Mouse (Mus musculus): Measurements from ENCODE around the gene D930007J09Rik.

D930007J09Rik gene

DNA sequence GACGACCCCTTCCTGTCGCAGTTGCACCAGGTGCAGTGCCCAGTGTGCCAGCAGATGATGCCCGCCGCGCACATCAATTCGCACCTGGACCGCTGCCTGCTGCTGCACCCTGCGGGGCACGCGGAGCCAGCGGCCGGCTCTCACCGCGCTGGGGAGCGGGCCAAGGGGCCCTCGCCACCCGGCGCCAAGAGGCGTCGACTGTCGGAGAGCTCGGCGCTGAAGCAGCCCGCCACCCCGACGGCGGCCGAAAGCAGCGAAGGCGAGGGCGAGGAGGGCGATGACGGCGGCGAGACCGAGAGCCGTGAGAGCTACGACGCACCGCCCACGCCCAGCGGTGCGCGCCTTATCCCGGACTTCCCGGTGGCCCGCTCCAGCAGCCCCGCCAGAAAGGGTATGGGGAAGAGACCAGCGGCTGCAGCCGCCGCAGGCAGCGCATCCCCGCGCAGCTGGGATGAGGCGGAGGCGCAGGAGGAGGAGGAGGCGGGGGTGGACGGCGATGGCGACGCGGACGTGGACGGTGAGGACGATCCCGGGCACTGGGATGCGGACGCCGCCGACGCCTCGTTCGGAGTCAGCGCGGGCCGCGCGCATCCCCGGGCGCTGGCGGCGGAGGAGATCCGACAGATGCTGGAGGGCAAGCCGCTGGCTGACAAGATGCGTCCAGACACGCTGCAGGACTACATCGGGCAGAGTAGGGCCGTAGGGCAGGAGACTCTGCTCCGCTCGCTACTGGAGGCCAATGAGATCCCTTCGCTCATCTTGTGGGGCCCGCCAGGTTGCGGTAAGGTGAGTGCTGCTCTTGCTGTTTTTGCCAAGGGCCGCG is at the start of gene D930007J09Rik:
Gene D930007J09Rik, minus strand, starts transcription at position 591 of the 823 bp plus-strand sequence.
- DNase-seq (ENCODE audit: low spot score): peak; percentile 35

DNA sequence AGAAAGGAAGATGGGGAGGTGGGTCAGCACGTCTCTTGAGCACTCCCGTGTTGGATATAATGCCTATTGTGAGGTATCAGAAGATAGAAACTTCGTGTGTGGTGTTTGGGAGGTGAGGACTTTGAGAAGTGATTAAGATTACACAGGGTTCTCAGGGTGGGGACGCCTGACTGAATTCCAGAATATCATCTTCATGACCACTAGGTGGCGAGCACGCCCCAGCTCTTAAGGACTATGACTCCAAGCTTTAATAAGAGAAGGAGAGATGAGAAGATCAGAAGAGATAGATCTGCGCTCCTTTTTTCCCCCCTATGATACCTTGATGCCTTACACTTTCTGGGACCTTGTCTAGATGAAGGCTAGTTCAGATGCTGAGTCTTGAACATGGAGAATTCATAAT is 49.3 kb upstream of the D930007J09Rik start:
- peak; percentile 44 for DNase-seq (ENCODE audit: low spot score)

DNA sequence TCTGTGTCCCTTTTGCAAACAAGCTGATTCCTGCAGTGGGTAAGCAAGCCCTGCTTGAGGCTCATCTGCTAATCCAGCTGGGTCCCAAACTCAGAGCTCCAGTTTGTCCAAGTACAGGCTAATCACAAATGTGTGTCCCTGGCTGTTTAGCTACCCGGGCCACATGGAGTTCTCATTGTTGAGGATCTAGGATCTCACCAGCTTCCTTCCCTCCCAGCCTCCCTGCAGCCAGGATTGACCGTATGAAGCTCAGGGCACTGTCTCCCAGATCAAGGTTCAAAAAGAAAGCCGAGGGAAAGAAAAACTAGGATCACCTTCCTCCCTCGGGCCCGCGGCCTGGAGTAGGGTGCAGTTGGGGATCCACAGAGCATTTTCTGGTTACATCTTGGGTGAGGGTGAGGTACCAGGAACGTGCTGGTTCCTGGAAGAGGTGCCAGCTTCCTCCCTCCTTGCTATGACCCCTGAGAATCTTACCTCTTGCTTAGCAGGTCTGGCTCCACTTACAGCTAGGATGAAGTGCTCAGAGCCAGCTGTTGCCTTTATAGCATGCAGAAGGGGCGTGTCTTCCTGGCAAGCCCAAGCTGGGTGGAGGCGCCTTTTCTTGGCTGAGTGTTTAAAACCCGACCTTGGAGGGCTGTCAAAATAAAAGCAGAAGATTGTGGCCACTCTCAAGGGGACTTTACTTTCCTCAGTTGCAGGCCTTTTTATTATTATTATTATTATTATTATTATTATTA is 48.2 kb upstream of the D930007J09Rik start, which contains the start of gene Serpinb1a:
Gene Serpinb1a, minus strand, starts transcription at position 518 of the 737 bp plus-strand sequence.
- DNase-seq (ENCODE audit: low spot score): no peak

DNA sequence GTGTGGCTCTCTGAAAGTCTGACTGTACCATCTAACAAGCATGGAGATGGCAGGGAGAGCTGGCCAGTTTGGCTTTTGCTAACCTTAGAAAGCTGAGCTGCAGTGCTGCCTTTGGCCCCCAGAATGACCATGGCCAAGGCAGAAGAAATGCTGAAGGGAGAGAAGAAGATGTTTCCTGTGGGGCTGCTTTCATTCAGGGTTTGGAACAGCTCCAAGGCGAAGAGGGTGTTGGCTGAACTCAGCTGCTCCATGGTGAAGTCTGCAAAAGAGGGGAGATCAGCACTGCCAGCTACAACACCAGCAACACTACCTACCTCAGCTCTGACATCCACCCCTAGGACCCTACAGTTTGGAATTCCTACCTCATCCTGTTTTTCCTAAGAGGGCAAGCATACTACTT is 47.5 kb upstream of the D930007J09Rik start:
- DNase-seq (ENCODE audit: low spot score): no peak

DNA sequence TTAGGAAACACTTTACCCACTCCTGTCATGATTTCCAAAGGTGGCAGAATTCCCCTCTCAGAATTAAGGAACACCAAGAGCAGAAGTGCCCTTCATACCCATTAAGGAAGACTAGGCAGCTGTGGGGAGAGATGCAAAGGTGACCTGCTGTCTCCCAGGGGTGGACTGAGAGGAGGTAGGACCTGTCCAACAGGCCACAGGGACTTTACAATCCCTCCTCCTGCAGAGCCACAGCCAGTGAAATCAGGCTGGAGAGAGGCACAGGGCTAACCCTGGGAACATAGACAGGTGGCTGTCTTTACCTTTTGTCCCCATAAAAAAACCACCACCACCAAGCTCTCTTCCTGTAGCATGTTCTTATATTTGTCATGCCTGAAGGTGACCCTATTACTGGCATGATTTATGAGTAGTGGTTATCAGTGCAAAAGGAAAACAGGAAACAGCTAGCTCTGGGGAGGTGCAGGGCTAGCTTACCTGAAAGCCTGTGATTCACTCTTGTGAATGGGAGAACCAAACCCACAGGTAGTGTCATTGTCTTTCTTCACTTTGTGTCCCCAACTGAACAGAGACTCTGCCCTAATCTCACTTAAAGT is 47.0 kb upstream of the D930007J09Rik start:
- DNase-seq (ENCODE audit: low spot score): no peak

DNA sequence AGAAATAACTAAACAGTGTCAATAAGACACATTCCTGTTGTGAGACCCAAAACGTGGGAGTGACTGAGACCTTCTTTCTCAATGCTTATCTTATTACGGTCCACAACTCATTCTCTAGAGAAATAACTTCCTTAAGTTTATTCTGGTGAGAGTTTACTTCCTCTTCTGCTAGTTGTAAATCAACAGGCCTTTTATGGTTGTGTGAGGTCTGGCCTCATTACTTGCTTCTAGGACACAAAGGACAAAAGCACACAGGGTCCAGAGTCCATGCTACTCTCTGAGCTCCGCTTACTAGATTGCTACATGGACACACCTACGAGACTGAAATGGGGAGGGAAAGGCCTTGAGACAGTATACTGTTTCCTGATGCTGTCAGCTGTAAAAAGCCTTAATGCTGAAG is 46.4 kb upstream of the D930007J09Rik start:
- no peak for DNase-seq (ENCODE audit: low spot score)

DNA sequence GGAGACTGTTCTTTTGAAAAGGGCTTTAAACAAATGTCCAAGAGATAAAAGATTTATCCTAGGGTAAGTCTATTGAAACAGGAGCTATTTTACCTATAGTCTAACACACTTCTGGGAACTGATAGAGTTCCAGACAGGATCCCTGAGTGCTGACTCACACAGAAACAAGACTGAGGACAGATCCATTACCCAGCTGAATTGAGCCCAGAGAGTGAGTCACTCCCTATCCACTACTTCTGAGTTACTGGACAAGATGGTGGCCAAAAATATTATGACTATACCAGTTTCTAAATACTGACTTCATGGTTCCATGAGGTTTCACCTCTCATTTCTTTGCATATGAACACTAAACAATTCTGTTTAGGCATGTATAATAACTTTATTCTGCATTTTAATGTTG is 43.6 kb upstream of the D930007J09Rik start:
- no peak for DNase-seq (ENCODE audit: low spot score)

DNA sequence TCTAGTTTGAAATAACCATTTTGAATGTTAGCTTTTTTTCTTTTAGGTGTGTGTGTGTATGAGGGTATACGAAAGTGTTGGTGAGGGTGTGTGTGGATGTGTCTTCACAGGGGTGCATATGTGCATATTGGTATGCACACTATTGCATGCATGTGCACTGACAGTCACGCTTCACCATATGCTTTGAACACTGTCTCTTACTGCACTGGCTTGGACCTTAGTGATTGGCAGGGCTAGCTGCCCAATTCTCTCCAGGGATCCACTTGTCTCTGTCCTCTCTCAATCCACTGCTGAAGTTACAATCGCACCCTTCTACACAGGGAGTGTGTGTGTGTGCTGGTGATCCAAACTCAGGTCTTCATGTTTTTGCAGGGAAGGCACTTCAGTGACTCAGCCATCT is 38.7 kb upstream of the D930007J09Rik start:
- DNase-seq (ENCODE audit: low spot score): no peak

DNA sequence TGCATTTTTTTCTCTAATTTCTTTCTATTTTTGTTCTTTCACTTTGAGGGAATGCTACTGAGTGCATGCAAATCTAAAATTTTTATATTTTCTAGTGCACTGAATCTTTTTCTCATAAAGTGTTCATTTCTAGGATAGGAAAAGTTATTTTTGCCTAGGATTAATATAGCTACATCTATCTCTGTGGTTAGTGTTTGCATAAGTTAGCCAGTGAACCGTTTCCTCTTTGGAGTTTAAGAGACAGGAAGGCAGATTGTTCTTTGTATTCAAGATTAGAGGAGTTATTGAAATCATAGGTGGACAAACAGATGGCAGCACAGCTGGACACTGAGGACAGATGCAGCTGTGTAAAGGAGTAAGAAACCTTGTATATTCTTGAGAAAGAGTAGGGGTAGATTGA is 36.7 kb upstream of the D930007J09Rik start:
- no peak for DNase-seq (ENCODE audit: low spot score)

DNA sequence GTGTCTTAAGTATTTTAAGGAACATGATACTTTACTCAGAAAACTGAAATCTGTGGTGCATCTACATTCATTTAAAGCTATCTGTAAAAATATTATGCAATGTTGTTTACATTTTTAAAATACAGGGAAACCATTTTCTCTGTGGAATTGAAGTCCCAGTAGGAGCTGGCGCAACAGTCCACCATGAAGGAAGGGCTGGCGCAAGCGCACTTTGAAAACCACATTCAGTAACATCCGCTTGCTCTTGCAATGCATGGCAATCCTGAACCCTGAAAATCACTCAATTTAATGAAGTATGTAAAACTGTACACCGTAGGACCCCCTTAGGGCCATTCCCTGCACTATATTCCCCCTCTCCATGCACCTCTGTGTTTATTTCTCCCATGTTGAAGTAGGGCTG is 31.9 kb upstream of the D930007J09Rik start:
- no peak for DNase-seq (ENCODE audit: low spot score)

DNA sequence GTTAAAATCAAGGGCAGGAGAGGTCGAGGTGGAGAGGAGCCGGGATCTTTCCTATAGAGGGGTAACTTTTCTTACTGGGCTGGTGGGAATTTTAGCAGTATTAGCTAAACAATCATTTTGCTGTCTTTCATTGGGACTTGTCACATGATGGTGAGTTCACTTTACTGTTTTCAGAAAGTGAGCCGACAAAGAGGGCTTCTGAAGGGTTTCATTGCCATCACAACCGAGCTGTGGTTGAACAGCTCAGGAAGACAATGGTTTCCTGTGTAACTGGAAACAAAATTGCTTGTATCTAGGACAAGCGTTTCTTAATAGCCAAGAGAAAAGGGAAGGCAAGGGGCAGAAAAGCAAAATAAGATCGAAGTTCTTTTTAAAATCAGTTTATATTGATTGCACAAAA is 30.6 kb upstream of the D930007J09Rik start:
- no peak for DNase-seq (ENCODE audit: low spot score)

DNA sequence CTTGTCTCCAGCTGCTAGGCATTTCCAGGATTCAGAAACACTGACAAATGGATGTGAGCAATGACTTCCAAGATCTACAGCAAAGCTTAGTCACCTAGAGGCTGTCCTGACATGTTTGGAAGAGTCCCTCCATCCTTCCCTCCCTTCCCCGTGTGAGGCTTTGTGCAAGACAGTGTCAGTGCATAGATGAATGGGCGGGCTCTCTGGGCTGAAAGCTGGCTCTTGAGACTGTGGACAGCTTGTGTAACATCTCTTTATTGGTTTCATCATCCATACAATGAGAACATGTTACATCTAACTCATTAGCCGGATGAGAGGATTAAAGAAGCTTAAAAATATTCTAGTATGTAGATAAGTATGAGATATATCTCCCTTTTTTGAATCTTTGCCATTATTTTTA is 30.1 kb upstream of the D930007J09Rik start:
- DNase-seq (ENCODE audit: low spot score): no peak

DNA sequence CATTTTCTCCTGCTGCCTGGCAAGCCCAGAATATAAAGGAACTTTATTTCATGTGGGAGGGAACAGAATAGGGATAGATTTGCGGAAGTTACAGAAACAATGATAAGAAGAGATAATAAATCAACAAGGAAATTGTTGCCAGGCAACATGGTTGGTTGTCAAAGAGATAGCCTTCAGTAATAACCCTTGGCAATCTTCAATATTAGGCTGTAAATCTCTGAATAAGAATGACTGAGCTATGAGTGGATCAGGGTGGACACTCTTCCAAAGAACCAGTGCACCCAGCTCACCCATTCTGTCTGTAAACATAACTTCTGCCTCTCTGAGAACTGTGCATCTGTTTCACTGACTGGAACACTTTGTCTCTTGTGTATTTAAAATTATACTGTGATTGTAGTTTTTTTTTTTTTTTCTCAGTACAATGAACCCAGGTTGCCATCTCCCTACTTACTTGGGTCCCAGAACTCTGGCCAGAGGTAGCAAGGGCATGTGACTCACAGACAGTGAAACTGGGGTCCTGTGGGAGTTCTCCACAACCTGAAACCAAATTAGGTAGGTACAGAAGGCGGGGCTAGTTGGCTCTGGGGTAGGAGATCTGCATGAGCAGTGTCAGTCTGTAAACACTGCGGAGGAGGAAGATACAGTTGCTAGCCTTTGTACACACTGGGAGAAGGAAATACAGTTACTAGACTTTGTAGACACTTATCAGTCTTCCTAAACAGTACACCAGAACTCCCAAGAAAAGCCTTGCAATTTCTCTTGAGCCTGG is 29.0 kb upstream of the D930007J09Rik start:
- DNase-seq (ENCODE audit: low spot score): no peak

DNA sequence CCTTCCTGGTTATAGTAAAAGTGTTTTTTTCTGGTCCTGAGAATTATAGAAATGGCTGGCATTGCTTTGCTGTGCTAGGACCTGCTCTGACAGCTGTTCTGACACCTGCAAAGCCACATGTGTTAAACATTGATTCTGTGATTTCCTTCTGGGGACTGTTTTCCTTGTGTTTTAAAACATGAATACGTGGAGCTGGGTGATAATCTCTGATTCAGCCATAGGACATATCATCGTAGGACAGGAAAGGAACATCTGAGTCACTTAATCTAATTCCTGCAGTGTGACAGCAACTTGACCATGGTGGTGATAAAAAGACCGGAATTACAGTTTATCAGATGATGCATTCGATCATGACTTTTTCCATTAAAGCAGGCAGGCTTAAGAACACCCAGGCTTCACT is 26.2 kb upstream of the D930007J09Rik start:
- peak; percentile 13 for DNase-seq (ENCODE audit: low spot score)

DNA sequence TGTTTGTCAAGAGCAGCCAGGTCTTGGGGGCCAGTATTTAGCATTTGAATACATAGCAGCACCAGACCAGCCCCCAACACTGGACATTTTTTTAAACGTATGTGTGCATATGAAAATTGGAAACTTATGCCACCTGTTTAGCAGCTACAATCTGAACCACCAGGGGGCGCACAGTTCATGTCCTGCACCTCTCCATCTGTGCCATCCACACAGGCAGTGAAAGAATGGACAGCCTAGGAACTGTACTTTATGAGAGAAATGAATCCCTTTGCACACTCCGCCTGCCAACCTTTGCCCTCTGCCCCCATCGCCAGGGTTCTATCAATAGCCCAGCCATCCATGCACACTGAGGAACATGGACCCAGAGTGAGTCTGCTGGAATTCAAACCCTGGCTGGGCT is 25.3 kb upstream of the D930007J09Rik start:
- peak; percentile 48 for DNase-seq (ENCODE audit: low spot score)

DNA sequence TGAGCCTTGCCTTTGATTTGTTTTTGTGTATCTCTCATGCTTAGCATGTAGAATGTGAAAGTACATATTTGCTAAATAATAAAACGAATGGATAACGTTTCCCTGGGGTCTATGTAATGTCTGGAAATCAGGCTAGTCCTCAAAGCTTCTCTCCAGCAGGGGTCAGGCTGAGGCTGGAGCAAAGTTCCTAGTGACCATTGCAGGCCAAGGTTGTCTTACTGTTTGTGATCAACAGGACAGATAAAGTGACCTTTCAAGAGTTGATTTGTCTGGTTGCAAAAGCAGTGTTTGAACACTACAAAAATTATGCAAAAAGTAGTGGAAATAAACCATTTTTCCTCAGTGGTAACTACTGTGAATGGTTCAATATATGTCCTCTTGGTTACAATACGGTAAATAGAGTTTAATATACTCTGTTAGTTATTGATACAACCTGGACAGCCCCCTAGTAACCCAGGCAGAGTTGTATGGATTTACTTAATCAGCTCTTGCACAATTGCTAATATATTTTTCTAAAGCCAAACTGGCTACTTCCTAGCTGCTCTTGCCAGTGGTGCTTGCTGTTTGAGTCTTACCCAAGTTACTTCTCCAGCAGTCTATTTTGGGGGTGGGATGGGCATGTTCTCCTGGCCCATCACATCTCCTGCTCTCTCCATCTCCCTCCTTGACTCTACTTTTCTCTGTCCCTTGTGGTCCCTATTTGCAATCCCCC is 24.6 kb upstream of the D930007J09Rik start:
- no peak for DNase-seq (ENCODE audit: low spot score)

DNA sequence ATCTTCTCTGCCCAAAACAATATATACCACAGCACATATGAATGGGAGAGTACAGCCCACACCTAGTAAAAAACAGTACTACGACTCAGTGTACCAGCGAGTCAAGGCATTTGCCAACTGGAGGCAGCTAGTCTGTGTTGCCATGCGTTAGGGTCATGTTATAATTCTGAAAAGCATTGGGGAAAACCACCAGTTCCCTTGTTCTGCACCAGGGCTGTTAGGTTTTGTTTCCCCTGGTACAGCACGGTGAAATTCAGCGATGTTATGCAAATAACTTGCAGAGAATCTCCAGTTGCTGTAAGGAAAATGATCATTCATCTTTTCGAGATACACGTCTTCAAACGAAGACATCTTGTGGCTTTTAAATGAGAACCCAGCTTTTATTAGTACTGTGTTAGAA is 22.9 kb upstream of the D930007J09Rik start:
- DNase-seq (ENCODE audit: low spot score): no peak

DNA sequence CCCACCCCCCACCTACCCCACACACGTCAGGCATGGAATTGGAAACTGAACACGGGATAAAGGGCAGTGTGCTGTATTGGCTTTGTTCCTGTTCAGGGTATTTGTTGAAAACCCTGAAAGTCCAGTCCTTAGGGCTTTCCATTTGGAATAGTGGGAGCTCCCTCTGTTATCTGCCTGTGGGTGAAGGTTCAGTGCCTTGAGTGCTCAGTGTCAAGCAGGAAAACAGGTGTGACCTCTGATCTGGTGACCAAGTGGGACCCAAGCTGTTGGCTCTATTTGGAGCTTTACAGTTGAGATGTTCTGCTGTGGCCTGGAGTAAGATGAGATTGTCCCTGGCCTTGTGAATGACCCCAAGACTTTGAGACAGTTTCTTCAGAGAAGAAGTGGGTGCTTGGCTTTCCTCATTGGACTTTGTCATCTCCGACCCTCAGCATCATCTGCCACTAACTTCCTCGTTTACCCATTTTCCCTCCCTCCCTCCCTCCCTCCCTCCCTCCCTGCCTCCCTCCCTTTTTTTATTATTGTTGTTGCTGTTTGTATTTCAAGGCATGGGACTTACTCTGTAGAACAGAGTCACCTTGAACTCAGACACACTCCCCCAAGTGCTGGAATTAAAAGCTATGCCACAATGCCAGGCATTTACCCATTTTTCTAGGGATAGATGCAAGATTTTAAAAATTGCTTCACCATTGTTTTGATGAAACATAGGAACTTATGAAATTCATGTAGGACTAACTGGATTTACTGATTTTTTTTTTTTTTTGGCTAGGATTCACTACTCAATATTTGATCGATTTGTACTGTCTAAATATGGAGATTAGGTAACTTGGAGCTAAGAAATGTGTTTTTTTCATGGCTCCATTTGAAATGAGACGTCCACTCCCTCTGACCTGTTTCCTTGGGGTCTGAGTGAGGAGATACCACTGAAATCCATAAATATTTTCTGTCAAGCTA is 22.0 kb upstream of the D930007J09Rik start:
- DNase-seq (ENCODE audit: low spot score): no peak

DNA sequence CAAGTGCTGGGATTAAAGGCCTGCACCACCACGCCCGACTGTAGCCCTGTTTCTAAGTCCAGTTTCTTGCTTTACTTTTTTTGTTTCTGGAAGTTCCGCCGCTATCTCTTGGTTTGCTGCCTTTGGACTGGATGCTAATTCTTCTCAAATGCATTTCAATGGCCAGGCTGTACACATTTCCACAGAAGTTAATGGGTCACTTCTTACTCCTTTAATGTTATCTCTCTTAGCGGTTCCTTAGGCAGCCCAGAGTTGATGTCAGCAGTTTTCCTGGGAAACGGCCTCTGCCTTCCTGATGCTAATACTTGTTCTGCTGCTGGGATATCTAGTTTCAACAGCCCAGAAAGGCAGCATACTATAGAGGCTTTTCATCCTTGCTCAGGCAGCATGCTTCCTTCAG is 20.5 kb upstream of the D930007J09Rik start:
- DNase-seq (ENCODE audit: low spot score): no peak

DNA sequence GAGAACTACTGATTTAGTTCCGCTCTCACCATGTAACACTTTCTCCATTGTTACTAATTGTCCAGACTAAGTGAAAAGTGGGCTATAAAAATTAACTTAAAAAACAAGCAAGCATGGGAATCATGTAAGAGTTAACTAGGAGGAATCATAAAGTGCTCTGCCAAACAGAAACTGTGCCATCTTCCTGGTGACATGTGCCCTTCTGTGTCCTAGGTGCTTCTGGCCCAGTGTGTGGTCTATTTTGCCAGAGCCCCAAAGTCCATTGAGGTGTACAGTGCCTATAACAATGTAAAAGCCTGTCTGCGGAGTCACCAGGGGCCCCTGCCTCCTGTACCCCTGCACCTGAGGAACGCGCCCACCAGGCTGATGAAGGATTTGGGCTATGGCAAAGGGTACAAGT is 19.0 kb upstream of the D930007J09Rik start:
- no peak for DNase-seq (ENCODE audit: low spot score)
